Mouse (Mus musculus) spleen, adult 12 weeks (tissue): Measurements from ENCODE around the gene Reep1.

Experiments
- DNase-seq: peaks from one replicate; pipeline ENCODE4 v3.0.0; 2022; ENCODE audit warnings: low spot score

Gene Reep1

GRCm38 (mm10) chr6:71737202-71737601 is 29.8 kb downstream of the Reep1 start:
- no peak for DNase-seq

GRCm38 (mm10) chr6:71738611-71739010 is 31.2 kb downstream of the Reep1 start:
- no peak for DNase-seq

- no peak for DNase-seq
These were observed 33.6 kb downstream of the Reep1 start for GRCm38 (mm10) chr6:71740921-71741320.

- DNase-seq = no peak
These were observed 34.8 kb downstream of the Reep1 start for GRCm38 (mm10) chr6:71741998-71742636.

- DNase-seq = no peak
These were observed 37.6 kb downstream of the Reep1 start for GRCm38 (mm10) chr6:71744934-71745333.

GRCm38 (mm10) chr6:71745482-71746234 is 38.3 kb downstream of the Reep1 start:
- no peak for DNase-seq

- no peak for DNase-seq
These were observed 38.9 kb downstream of the Reep1 start for GRCm38 (mm10) chr6:71746246-71746645.

- no peak for DNase-seq
These were observed 39.5 kb downstream of the Reep1 start for GRCm38 (mm10) chr6:71746846-71747245.

- DNase-seq = no peak
These were observed 44.2 kb downstream of the Reep1 start for GRCm38 (mm10) chr6:71751602-71752001.

GRCm38 (mm10) chr6:71752791-71753464 is 45.6 kb downstream of the Reep1 start:
- no peak for DNase-seq

- DNase-seq = no peak
These were observed 49.9 kb downstream of the Reep1 start for GRCm38 (mm10) chr6:71757039-71757894.

GRCm38 (mm10) chr6:71758780-71759179 is 51.4 kb downstream of the Reep1 start:
- no peak for DNase-seq

- DNase-seq = no peak
These were observed 52.7 kb downstream of the Reep1 start for GRCm38 (mm10) chr6:71760073-71760472.

- no peak for DNase-seq
These were observed 60.4 kb downstream of the Reep1 start for GRCm38 (mm10) chr6:71767761-71768160.

GRCm38 (mm10) chr6:71769901-71770690 is 62.7 kb downstream of the Reep1 start:
- DNase-seq = no peak

GRCm38 (mm10) chr6:71770856-71771255 is 63.5 kb downstream of the Reep1 start:
- DNase-seq = no peak

GRCm38 (mm10) chr6:71771282-71771681 is 63.9 kb downstream of the Reep1 start:
- no peak for DNase-seq

- DNase-seq = no peak
These were observed 64.8 kb downstream of the Reep1 start for GRCm38 (mm10) chr6:71772156-71772555.

GRCm38 (mm10) chr6:71772636-71773208 is 65.4 kb downstream of the Reep1 start:
- DNase-seq = no peak

- DNase-seq = no peak
These were observed 70.7 kb downstream of the Reep1 start for GRCm38 (mm10) chr6:71778016-71778415.

GRCm38 (mm10) chr6:71779831-71780230 is 72.5 kb downstream of the Reep1 start:
- DNase-seq = no peak
